ENCODE assay signal across 14 mouse cellular contexts in genomic region chr4:151207566-151207965, GRCm38 (mm10).
"Had no signal": no experiment of that assay in that cellular context is flagged by ENCODE, and none has a peak within 500 bp of the region (broad histone marks: within the 10 kb centered on the region; RNA-seq: fewer than 3 reads in every experiment).

No protein-coding gene starts in this region.

- DNase-seq: kidney, adult 11 months; kidney, postnatal 14 days; lung, embryonic 14.5 days; lung, postnatal 10 days; lung, postnatal 4 days; thymus, postnatal 4 days had no signal

- H3K4me1 ChIP-seq: limb, embryonic 15.5 days; liver, embryonic 12.5 days; neural tube, embryonic 12.5 days had no signal

- H3K9ac ChIP-seq: hindbrain, embryonic 15.5 days; limb, embryonic 15.5 days; liver, embryonic 12.5 days; lung, embryonic 14.5 days; neural tube, embryonic 12.5 days had no signal

- H3K27ac ChIP-seq: hindbrain, embryonic 15.5 days; left cerebral cortex, adult 2 months; limb, embryonic 15.5 days; liver, embryonic 12.5 days; neural tube, embryonic 12.5 days; stomach, postnatal 0 days had no signal

- H3K36me3 ChIP-seq: hindbrain, embryonic 15.5 days; limb, embryonic 15.5 days; liver, embryonic 12.5 days; neural tube, embryonic 12.5 days had no signal

- H3K9me3 ChIP-seq: hindbrain, embryonic 15.5 days; limb, embryonic 15.5 days; liver, embryonic 12.5 days; neural tube, embryonic 12.5 days had no signal

- ATAC-seq: liver, embryonic 12.5 days had no signal

- H3K4me2 ChIP-seq: hindbrain, embryonic 15.5 days; limb, embryonic 15.5 days; liver, embryonic 12.5 days; lung, embryonic 14.5 days; midbrain, embryonic 11.5 days; neural tube, embryonic 12.5 days had no signal

- H3K4me3 ChIP-seq: hindbrain, embryonic 15.5 days; left cerebral cortex, adult 2 months; limb, embryonic 15.5 days; liver, embryonic 12.5 days; myocyte; neural tube, embryonic 12.5 days had no signal

- H3K27me3 ChIP-seq: hindbrain, embryonic 15.5 days; limb, embryonic 15.5 days; liver, embryonic 12.5 days; neural tube, embryonic 12.5 days had no signal
